Mouse (Mus musculus): ENCODE data around the gene Pik3cg.

DNA sequence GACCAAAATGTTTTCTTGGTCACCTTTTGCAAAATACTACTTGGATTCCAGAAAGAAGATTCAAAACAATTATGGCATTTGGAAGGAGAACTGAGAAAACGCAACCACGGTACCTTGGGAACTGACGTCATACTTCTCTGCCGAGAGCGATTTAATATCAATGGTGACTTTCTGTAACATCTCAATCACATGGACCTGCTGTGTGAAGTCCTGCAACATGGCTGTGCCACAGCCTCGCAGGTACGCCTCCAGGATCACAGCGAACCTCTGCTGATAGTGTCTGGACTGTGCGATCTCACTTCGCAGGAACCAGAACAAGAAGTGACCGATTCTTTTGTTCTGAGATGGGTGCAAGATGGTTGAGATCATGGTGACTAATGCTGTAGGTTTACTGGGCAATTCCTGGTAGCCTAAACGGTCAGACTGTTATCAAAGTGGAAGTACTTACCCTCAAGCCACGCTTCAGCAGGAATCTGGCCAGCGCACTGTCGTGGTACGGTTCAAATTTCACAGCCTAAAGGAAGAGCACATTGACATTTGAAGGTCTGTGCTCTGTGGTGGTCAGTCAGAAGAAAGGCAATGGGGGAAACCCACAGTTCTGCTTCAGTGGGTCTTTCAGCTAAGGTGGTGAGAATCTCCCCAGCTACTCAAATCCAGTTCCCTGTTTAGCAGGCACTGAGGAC, 7.9 kb downstream of the Pik3cg start:
- TF ChIP-seq CTCF (IDR thresholded peaks at IDR 0.05; ENCODE audit: low read depth) (no peak), EP300 (IDR thresholded peaks at IDR 0.05; ENCODE audit: low read depth) (no peak)
